Mouse (Mus musculus) embryonic fibroblast, embryonic 13.5 days (primary cell): Measurements from ENCODE around the gene Mybpc3.

Experiments used
- CTCF ChIP-seq: IDR thresholded peaks from 2 replicates; pipeline ENCODE4 v1.5.1; 2011; ENCODE audit warnings: mild to moderate bottlenecking, control low read depth, low read length, moderate library complexity, borderline replicate concordance; ENCODE audit not compliant: insufficient read depth
- POLR2A ChIP-seq: IDR thresholded peaks from 2 replicates; pipeline ENCODE4 v1.6.1; 2011; ENCODE audit warnings: low read depth, mild to moderate bottlenecking, control low read depth, low read length, moderate library complexity

DNA sequence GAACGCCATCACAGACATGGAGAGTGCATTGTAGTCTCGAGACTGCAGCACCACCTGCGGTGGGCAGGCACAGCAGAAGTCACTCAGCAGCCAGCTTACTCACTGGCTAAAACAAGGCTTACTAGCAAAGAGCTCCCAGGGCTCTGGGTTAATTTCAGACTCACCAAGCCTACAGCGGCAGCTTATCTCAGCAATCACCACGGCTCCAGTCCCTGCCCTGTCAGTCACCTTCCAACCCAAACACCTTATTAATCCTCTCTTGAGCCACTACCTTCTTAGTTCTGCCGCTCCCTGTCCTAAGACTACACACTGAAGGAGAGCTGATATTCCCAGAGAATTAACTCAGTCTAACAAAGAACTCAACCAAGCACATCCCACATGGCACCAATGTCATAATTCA lies 58.3 kb downstream of the Mybpc3 start:
- no peak for TF ChIP-seq CTCF
- TF ChIP-seq POLR2A: no peak
